Mouse (Mus musculus): ENCODE data around the gene Strbp. TPM values are rescaled to one million over a fixed set of nuclear protein-coding genes. Genes with fewer than 3 reads are reported as not detected.

The Strbp gene
- polyA plus RNA-seq, 1 experiment from 2014 or later: 32.3 TPM

DNA sequence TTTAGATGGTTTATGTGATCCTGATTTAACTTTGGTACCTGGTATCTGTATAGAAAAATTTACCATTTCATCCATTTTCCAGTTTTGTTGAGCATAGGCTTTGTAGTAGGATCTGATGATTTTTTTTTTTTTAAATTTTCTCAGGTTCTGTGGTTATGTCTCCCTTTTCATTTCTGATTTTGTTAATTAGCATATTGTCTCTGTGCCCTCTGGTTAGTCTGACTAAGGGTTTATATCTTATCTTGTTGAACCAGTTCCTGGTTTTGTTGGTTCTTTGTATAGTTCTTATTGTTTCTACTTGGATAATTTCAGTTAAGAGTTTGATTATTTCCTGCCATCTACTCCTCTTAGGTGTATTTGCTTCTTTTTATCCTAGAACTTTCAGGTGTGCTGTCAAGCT is 224.1 kb downstream of the Strbp start:
- H3K9ac ChIP-seq: no peak overlapping the region
- H3K27me3 ChIP-seq (replicated peaks): no peaks in the 10 kb centered on the region
- no peak overlapping the region for H3K27ac ChIP-seq (ENCODE audit: poor library complexity, severe bottlenecking)
- H3K4me3 ChIP-seq: no peak overlapping the region
- 0 out of 2 replicates have a peak, but pooled peaks cover 4% of the 10 kb centered on the region for H3K4me1 ChIP-seq (replicated peaks)
- no peak for ATAC-seq (ENCODE audit: insufficient number of reproducible peaks, low FRiP score)
- H3K4me2 ChIP-seq: no peak overlapping the region
- peaks cover 48% of the 10 kb centered on the region for H3K36me3 ChIP-seq
- no peaks in the 10 kb centered on the region for H3K9me3 ChIP-seq (replicated peaks)

DNA sequence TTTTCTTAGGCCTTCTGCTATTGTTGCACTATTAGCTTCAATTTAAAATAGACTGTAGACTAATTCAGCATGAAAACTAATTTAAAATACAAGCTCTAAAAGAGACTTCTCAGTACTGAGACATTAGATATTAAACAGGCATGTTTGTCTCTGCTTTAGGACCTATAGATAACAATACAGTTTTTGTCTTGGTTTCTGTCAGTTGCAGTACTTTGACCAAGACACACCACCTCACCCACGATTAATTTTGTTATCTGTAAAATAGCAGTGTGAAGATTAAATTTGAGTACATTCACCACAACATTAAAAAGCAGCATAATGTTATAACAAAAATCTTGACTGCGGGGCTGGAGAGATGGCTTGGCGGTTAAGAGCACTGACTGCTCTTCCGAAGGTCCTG is 237.4 kb downstream of the Strbp start:
- Histone ChIP-seq H3K4me2 (no peak overlapping the region), H3K27me3 (replicated peaks) (no peaks in the 10 kb centered on the region), H3K9ac (no peak overlapping the region), H3K4me3 (no peak overlapping the region), H3K27ac (ENCODE audit: poor library complexity, severe bottlenecking) (no peak overlapping the region), H3K4me1 (replicated peaks) (no peaks in the 10 kb centered on the region), H3K36me3 (peaks cover 14% of the 10 kb centered on the region), H3K9me3 (replicated peaks) (no peaks in the 10 kb centered on the region)
- no peak for ATAC-seq (ENCODE audit: insufficient number of reproducible peaks, low FRiP score)
- WGBS: 86% methylated on average over 4 of the region's 4 CpGs

- no peak for ATAC-seq (ENCODE audit: insufficient number of reproducible peaks, low FRiP score)
- H3K4me1 ChIP-seq (replicated peaks): no peaks in the 10 kb centered on the region
- H3K36me3 ChIP-seq: peaks cover 6% of the 10 kb centered on the region; the same call in 1 of the 2 replicates
- H3K4me2 ChIP-seq: no peak overlapping the region
- 89% methylated on average over 4 of the region's 4 CpGs for WGBS
- H3K27me3 ChIP-seq (replicated peaks): no peaks in the 10 kb centered on the region
- no peak overlapping the region for H3K27ac ChIP-seq (ENCODE audit: poor library complexity, severe bottlenecking)
- no peak overlapping the region for H3K4me3 ChIP-seq
- H3K9me3 ChIP-seq (replicated peaks): no peaks in the 10 kb centered on the region
- H3K9ac ChIP-seq: no peak overlapping the region
These were observed 243.0 kb downstream of the Strbp start for GRCm38 (mm10) chr2:37460707-37461106.

- 1% methylated on average over 20 of the region's 24 CpGs for WGBS
- H3K9ac ChIP-seq: peak overlapping the region; percentile 99
- H3K36me3 ChIP-seq: 0 out of 2 replicates have a peak, but pooled peaks cover 2% of the 10 kb centered on the region
- H3K27ac ChIP-seq (ENCODE audit: poor library complexity, severe bottlenecking): peak overlapping the region; percentile 88
- no peaks in the 10 kb centered on the region for H3K9me3 ChIP-seq (replicated peaks)
- H3K4me2 ChIP-seq: peak overlapping the region; percentile 94
- peak overlapping the region; percentile 100 for H3K4me3 ChIP-seq
- ATAC-seq (ENCODE audit: insufficient number of reproducible peaks, low FRiP score): peak; percentile 87
- H3K4me1 ChIP-seq (replicated peaks): peaks cover 8% of the 10 kb centered on the region
- no peaks in the 10 kb centered on the region for H3K27me3 ChIP-seq (replicated peaks)
These were observed 251.3 kb downstream of the Strbp start for GRCm38 (mm10) chr2:37452376-37452760.

GRCm38 (mm10) chr2:37451667-37452375 is 251.8 kb downstream of the Strbp start:
- 0 out of 2 replicates have a peak, but pooled peaks cover 2% of the 10 kb centered on the region for H3K36me3 ChIP-seq
- peak overlapping the region; percentile 99 for H3K9ac ChIP-seq
- 8% methylated on average over 39 of the region's 44 CpGs for WGBS
- H3K9me3 ChIP-seq (replicated peaks): no peaks in the 10 kb centered on the region
- peak overlapping the region; percentile 100 for H3K4me3 ChIP-seq
- no peaks in the 10 kb centered on the region for H3K27me3 ChIP-seq (replicated peaks)
- H3K27ac ChIP-seq (ENCODE audit: poor library complexity, severe bottlenecking): peak overlapping the region; percentile 88
- H3K4me2 ChIP-seq: peak overlapping the region; percentile 94
- peaks cover 8% of the 10 kb centered on the region for H3K4me1 ChIP-seq (replicated peaks)
- peak; percentile 100 for ATAC-seq (ENCODE audit: insufficient number of reproducible peaks, low FRiP score)

DNA sequence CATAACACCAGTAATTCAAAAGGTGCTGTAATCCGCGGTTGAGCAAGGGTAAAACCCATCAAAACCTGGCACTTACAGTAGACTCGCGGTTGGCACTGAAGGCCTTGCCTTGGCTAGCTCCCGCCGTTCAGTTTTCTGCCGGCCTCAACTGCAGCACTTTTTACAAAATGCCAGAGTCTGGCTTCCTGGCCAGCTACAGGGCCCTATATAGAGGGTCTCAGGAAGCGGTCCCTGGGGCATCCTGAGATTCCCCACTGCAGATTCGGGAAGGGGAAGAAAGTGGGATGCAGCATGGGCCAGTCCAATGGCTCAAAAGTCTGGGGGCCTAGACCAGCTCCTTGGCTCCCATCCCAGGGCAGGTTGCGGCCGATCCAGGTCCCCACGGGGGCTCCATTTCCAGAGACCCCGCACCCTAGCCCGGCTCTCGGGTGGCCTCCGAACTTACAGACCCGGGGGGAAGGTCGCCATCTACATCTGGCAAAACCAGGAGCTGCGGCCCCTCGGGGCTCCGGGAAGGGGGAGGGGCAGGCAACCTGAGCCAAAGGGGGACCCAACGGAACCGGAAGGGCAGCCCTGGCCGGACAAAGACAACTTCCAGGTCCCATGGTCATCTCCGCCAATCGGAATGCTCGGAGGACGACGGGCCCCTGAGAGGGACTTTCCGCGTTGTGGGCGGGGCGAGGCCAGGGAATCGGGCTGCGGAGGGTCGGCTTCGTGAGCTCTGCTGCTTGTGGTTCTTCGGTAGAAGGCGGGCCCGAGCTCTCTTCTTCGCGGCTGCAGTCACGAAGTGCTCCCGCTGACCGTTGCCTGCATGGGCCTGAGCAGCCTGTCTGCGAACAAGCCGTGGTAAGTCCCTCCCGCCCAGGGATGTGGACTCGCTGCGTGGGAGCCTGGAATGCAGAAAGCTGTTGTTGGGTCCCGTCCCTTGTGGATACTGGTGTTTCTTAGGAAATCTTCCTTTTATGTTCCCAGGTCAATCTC is 260.8 kb downstream of the Strbp start, which contains the start of the genes Zbtb26, Zbtb6 and Rabgap1:
TSS of gene Zbtb26 (minus strand) at position 525 of the 981 bp plus-strand sequence.
TSS of gene Zbtb6 (minus strand) at position 561 of the 981 bp plus-strand sequence.
TSS of gene Rabgap1 (plus strand) at position 669 of the 981 bp plus-strand sequence.
- Histone ChIP-seq H3K36me3 (no peaks in the 10 kb centered on the region), H3K9me3 (replicated peaks) (no peaks in the 10 kb centered on the region), H3K4me1 (replicated peaks) (peaks cover 9% of the 10 kb centered on the region), H3K27ac (ENCODE audit: poor library complexity, severe bottlenecking) (peak within 1 kb of the TSS; percentile 88), H3K4me2 (peak within 1 kb of the TSS; percentile 82), H3K4me3 (peak within 1 kb of the TSS; percentile 65), H3K27me3 (replicated peaks) (no peaks in the 10 kb centered on the region), H3K9ac (peak within 1 kb of the TSS; percentile 86)
- ATAC-seq (ENCODE audit: insufficient number of reproducible peaks, low FRiP score): peak; percentile 99
- WGBS: under 1% methylated on average over 51 of the region's 51 CpGs

Small RNA genes within 50 kb of the gene (microRNA-seq; reads per million reads assigned to microRNA genes)
- gene Mir5128: 1.4 reads per million

Other genes starting within 250 kb of the Strbp start
- 0.86 and 1.2 TPM in 2 replicates for gene Gpr21, start 187.5 kb downstream of the Strbp start, polyA plus RNA-seq (2016; fragmentation: Nextera tagmentation; extraction: Ambion mirVana)
- gene Crb2, start 72.4 kb upstream of the Strbp start, polyA plus RNA-seq (2016; fragmentation: Nextera tagmentation; extraction: Ambion mirVana): 7.6 and 9.1 TPM in 2 replicates

Measured in heart, embryonic 12.5 days (tissue).